Mouse (Mus musculus) layer of hippocampus, adult 9-11 months (tissue): ENCODE results near the gene Rasgef1b.
"Not testable (repeated sequence)": the region's sequence is repeated elsewhere in the genome, so short reads cannot be mapped to it uniquely, and the experiment has no call there.

Experiments used
- DNase-seq: peaks from one replicate; pipeline ENCODE4 v3.0.0; 2022

Gene Rasgef1b

DNA sequence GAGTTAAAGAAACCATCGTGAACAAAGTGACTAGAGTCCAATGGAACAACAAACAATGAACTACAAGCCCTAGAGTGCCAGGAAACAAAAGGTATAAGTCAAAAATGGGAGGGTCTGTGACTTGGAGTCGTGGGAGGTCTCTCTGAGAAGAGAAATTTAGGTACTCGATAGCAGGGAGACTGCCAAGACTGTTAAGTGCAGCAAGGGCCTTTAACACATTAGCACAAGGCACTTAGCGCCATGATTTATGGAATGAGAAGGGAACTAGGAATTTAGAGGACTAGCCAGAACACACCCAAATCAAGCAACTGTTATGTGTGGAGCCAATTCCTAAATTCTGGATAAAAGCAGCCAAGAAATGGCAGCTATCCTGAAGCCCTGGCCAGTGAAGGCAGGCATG is 490.7 kb downstream of the Rasgef1b start:
- DNase-seq = no peak

DNA sequence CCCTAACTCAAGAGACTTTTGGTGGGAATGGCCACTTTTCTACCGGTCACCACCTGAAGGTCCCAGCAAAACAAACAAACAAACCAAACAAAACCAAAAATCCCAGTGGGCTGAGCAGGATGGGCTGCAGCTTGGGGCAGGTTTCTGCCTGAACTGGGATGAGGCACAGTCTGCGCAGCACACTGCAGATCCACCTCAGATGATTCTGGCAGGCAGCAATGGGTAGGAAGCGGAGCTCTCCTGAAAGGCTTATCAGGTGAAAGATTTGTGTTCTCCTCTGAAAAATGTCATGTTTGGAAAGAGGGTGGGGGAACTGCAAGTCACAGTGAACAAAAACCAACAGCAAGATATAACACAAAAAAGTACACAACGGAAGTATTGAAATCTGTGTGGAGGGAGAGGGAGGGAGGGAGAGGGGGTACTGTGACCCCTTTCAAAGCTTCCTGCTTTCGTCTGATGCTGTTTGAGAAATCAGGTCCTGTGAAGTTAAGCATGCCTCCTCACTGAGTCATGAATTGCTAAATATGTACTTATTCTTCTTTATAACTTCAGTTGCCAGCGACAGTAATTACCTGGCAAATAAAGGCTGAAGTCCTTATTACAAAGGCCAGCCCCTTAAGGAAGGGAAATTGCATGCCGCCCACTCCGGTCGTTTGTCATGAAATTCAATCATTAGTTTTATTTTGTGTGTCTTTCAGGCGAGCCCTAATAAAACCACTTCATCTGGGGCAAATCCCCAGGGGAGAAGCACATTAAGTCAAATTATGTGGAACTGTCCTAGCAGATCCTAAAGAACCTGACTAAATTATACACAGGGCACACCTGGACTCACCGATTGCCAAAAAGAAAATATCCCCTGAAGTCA is 491.7 kb downstream of the Rasgef1b start:
- no peak for DNase-seq

DNA sequence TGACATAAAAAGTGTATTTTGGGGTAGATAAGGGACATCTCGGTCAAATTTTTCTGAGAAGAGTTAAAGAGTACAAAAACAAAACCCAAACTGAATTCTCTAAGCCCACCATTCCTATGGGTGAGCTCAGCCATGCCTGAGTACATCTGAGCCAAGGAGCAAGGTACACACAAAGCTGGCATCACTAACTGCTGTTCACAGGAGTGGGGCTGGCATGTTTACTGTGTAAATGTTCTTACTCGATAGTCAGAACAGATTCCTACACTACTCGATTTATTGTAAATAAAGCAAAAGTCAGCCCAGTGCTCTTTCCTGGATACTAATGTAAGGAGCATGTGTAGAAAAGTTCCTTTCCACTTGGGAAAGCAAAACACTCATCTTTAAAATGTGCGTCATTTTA is 492.4 kb downstream of the Rasgef1b start:
- DNase-seq = no peak

DNA sequence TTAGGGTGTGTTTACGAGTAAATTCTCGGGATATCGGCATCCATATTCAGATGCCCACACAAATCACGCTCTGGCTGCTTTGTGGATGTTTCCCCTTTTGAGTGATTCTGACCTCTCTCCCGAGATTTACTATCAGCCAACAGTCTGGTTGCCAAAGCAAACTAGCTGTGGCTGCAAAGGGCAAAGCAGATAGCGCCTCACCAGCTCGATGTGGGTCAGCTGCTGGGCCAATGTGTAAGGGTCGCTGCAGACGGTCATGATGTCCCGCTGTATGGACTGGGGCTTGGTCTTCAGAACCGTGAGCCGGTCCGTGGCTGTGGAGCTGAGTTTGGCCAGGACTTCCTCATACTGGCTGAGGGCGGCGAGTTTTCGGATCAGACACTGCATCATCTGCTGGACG is 494.6 kb downstream of the Rasgef1b start:
- DNase-seq = no peak

DNA sequence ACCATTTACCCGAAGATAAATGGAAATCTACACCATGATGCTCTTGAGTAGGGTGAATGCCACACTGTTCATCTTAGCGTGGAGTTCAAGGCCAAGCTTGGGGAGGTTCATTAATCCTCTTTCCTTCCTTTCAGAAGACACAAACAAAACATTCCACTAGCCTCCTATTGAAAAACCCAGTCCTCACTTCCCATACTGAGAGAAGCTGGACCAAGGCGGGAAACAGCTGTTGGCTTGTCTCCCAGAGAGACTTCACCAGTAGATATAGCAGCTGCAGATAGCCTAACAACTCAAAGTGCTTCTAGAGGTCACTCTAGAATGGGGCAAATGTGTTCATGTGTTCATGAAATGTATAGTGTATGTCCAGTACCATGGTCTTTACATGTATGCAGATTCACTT is 495.7 kb downstream of the Rasgef1b start:
- no peak for DNase-seq

DNA sequence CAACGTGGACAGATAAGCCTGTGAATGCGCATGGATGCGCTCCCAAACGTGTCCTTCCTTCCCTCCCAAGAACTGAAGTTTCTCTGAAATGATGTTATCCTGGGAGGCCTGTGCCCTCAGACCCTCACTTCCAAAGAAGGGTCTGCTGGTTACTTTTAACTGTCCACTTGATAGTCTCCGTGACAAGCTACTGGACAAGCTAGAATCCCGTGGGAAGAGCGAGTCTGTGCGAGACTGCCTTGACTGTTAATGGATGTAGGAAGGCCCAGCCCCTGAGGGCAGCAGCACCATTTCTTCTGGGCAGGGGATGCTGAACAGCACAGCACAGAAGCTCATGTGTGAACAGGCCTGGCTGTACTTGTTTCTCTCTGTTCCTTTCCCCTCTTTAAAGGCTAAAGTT is 496.5 kb downstream of the Rasgef1b start:
- DNase-seq = no peak

DNA sequence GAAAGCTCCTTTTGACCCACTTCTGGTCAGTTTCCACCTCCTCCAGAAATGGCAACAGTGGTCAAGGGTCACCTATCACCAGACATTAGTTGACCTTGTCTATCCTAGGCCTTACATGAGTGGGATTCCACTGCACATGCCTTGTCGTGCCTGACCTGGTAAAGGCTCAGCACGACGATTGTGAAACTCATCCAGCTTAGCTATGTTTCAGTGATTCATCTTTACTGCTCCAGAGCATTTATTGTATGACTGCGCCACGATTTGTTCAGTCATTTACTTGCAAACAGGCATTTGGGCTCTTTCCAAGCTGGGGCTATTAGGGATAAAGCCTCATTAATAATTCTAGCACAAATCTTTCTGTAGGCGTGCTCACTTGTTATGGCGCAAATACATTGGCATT is 498.4 kb downstream of the Rasgef1b start:
- DNase-seq = no peak

DNA sequence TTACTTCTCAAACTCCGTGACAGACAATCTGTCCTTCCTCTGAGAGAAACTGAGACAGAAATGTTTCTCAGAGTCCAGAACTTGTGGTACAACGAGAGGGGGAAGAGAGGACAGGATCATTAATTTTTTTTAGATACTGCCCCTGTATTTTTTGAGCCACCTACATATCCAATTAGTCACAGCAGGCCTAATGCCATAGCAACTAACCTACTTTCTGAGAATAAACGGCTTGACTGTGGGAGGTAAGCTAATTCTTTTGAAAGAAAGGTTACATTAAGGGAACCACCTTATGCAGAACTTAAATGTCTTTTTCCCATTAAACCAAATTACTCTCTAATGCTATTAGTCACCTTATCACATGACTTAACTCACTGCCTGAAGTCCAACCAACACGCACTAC is 501.5 kb downstream of the Rasgef1b start:
- DNase-seq = no peak

DNA sequence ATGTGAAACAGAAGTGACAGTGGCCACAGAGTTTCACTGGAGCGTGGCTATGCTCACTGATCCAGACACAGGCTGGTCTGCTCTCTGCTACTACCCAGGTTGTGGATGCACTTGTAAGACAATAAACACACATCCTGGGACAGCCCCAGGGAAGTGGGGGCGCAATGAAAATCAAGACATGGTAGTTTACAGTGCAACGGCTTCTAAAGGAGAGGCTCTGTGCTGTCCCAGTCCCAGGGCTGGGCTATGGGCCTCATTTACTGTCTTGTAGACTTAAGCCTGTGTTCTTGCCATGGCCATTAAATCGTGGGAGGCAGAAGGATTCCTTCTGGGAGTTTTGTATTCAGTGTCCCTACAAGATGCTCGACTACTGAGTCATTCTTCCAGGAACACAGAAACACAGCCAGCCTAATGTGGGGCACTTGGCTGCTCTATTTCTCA is 504.3 kb downstream of the Rasgef1b start:
- DNase-seq = peak; percentile 35

DNA sequence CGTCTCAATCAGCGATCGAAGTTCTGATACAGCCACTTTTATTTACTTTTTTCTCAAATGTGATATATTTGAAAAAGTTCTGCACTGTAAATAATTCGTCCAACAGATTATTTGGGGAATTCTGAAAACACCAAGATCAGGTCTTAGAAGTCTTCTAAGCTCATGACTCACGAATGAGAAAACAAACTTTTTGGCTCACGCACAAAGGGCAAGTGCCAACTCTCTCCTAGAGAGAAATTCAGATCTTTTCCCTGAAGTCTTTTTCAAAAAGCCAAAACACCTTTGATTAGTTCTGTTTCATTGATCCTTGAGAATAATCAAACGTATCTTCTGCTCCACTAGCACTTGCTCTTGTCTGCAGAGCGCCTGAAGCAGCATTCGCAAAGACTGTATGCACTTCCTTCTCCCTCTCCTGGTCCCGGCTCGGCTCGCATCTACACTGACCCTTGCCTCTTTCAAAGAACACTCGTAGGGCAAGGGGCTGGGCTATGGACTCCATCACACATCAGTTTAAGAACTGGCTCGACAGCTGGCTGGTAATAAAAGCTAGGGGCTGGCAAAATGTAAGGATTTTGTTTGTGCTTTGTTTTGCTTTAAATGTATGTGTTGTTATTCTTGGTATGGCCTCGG is 504.9 kb downstream of the Rasgef1b start:
- no peak for DNase-seq

DNA sequence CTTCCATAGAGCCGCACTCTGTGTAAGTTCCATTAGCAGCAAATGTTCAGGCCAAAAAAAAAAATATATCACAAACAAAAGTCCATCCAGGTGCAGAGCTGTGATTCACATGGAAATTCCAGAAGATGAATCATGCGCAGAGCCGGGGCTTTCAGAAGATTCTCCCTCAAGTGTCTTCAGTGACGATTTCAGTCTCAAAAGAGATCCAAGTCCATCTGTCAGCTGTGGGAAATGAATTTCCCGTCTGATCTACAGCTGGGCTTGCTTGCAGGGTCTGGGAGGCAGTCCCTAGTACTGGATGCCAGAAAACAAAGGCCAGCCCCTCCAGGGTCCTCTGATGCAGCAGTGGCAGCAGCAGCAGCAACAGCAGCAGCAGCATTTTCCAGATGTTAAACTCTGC is 510.5 kb downstream of the Rasgef1b start:
- peak; percentile 42 for DNase-seq

DNA sequence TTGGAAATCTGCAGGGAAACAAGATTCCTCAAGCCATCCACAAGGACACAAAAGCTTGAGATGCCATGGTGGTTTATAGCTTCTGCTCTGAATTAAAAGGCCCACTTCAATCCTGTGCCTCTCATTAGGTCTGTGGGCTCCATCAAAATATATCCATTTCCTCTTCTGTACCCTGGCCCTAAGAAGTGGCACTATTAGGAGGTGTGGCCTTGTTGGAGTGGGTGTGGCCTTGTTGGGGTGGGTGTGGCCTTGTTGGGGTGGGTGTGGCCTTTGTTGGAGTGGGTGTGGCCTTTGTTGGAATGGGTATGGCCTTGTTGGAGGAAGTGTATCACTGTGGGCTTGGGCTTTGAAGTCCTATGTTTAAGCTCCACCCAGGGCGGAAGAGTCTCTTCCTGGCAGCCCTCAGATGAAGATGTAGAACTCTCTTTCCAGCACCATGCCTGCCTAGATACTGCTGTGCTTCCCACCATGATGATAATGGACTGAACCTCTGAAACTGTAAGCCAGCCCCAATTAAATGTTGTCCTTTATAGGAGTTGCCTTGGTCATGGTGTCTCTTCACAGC is 512.2 kb downstream of the Rasgef1b start:
- DNase-seq = not testable (repeated sequence)

DNA sequence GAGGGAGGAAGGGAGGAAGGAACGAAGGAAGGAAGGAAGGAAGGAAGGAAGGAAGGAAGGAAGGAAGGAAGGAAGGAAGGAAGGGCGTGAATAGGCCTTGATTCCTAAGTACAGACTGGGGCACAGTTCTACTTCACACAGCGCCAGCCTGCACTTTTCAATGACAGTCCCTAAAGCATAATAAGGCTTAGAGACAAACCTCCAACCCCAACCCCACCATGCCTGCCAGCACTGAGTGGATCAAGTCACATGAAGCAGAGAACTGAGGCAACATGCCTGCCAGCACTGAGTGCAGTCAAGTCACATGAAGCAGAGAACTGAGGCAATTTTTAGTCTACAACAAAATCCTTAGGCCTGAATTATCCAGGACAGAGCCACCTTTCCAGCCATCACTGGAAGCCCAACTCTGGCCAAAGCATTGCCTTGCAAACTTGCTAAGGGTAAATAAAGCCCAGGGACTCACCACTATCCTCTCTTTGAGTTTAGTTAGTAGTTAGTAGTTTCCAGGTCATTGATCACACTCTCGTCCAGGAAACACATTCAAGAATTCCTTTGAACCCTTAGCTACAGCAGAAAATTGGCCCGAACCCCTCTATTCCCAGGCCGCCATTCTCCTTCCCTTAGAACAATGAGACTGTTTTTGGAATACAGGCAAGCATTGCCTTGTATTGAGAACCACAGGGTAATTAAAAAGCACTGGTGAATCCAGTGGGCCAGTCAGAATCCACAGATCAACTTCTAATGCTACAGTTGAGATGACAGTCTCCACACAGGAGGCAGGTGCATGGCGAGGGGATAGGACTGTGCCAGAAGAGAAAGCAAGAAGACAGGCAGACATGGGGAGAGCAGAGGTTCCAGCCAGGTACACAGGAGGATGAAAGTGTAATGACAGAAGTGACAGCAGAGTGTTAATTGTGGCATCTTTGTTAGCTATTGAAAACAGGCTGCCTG is 513.4 kb downstream of the Rasgef1b start:
- DNase-seq = peak; percentile 23

DNA sequence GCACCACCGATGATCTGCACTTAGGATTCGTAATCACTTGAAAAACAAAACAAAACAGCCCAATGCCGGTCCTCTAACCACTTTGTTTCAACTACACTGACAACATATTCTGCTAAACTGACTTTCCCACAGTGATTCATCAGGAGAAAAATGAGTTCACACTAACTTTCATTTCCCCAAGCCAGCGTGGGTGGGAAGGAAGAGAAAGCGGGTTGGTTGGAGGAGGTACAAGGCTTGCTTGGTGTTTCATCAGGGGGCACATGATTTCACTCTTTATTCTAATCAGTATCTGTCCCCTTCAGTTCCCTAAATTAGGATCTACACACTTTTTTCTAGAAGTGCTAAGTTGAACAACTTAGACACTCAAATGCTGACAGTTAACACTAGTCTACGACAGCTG is 514.5 kb downstream of the Rasgef1b start:
- DNase-seq = peak; percentile 73

DNA sequence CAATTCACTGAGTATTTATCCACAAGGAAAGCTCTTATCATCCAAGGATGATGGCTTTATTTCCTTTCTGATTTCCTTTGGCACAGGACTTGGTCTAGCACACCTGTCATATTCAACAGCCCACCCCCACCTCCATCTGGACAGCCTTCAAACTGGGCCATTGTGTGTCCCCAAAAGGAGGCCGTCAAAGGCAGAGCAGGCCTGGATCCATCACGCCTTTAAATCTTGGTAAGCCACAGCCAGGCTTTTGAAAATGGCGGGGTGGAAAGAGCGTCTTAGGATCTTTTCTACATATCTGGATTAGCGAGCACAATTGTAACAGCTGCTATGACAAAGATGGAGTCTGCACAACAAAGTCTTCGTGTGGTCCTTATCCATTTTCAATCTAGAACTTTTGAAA is 515.7 kb downstream of the Rasgef1b start:
- DNase-seq = no peak

DNA sequence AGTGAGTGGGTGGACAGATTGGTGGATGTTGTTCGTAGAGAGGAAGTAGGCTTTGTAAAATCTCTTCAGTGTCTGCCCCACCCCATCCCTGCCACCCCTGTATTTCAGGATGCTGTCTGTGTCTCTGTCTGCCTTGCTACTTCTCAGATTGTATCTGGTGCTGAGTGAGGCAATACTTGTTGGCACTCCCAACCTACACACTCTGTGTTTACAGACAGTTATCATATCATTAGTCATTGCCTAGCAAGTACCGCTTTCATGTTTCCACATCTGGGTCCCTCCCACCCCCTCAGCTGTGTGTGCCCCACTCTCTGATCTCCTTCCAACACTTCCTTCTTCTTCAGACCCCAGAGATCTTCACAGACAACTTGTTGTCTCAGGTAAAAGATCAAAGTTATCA is 525.4 kb downstream of the Rasgef1b start:
- peak; percentile 32 for DNase-seq

DNA sequence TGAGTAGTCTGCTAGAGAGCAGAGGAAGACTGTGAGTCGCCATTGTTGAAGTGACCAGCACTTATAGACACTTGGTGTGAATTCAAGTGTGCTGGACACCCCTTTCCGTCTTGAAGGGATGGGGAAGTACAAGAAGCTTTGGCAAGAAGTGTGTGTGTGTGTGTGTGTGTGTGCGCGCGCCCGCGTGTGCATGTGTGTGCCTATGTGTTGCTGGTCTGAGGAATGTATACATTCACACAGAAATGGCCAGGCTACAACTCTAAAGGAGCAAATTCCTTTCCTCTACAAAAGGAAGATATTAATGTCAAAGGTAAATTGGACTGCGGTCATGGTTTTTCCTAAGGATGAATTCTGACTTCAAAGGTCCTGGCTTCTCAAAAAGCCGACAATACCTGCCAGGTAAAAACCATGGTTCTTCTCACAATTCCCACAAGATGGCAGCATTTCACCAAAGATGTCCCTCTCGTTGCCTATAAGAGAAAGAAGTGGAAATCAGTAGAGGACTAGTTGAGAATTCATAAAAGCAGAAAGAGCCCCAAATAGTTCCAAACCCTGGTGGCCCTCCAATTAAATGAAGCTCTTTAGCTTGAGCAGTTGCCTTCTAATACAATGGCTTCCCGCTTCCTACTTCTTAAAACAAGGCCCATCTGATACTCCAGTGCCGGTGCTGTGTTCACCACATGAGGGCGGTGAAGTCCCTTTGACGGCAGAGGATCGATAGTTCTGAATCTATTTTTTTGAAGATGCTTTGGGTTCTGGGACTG is 526.6 kb downstream of the Rasgef1b start:
- DNase-seq = peak; percentile 52

DNA sequence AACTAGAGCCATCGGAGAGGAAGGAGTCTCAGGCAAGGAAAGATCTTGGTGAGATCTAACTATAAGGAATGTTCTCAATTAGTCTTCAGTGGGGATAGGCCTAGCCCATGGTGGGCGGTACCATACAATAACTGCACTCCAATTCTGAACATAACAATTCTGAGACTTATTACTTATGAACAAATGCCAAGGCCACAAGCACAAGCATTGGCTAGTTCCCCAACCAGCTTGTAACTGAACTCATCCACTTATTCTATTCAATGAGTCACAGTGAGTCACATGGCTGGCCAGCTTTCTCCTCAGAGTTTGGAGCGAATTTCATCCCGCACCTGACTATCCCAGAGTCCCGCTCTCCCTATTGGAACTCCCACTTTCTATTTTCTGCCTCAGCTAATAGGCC is 533.4 kb downstream of the Rasgef1b start:
- no peak for DNase-seq

DNA sequence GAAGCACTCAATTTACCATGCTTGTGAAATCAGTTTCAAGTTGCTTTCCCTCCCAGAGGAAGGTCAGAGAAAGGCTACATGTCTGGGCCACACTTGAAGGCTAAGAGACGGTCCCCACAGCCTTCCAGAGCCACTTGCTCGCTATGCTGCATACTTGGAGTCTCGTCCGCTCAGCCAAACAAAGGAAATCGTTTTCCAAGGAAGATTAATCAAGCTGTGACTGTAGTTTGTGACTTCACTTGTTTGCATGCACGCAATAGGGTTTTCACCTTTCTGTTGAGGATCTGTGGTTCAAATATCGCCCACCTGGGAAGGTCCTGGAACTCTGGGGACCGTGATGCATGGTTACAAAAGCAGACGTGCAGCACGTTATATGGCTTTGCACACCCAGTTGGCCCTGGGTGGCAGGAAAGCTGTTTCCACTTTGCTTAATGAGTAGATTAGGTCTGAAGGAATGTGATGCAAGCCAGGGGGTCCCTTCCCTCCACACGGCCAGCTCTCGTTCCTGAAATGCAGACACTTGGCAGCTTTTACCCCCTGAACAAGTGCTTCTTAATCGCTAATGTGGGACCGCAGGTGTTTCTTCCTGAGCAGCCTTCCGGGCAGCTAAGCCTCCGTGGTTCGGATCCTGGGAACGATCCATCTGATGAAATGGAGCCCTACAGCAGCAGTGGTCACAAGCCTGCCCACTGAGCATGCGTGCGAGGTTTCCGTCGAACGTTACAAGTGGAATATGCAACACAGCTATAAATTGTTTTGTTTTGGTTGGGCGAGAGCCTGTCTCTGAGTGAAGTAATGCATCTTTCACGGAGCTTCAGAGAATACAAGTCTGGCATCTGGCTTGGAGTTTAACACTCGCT is 537.7 kb downstream of the Rasgef1b start:
- no peak for DNase-seq

DNA sequence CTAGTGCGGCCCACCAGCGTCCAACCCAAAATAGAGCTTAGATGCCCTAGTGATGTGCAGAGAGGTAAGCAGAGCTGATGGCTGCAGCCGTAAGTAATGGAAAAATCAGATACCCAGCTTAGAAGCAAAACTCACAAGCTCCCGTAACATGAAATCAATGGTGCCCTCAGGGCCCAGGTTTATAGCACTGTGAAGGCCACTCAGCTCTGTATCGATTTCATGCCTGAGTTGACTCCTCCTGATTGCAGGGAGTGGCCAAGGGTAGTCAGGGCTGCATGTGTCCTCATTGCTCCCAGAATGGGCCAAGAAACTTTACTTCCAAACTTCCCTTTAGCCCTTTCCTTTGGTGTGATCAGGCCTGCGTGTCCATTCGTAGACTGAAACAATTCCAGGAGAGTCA is 545.2 kb downstream of the Rasgef1b start:
- no peak for DNase-seq
